Mouse (Mus musculus) cerebellum, adult 9-11 months (tissue): ENCODE results near the gene Majin.

Experiments
- DNase-seq: peaks from one replicate; pipeline ENCODE4 v3.0.0; 2022

The Majin gene

DNA sequence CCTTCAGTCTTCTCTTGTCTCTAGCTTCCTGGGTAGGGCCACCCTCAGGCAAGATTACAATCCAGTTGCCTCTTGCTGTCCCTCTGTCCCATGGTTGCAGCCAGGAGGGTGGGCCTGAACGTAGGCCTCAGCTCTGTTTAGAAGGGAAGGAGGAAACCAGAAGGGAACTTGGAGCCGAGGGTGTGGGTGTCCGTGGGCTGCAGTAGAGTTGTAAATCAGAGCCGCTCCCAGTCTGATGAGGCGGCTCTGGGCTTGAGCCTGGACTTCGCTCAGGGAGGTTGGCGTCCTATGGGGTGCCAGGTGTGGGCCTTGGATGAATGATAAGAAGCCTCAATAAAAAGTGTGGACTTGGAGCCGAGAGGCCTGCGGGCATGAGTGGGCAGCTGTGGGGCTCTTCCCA is 80.0 kb downstream of the Majin start:
- no peak for DNase-seq

DNA sequence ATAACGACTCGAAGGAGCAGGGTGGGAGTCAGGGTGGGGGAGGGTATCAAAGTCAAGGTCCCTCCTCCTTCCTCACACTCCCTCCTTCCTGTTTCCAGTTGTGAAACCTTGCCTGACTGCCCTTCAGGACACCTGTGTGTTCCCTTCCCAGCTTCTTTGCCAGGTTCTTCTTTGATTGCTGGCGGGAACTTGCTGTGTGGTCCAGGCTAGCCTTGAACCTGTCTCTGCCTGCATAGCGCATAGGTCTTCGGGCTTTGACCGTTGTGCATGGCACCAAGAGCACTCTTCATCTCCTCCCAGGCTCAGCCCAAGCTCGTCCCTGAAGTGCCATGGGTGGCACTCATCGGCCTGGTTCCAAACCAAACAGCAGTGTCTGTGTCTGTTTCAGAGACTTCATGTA is 80.8 kb downstream of the Majin start:
- DNase-seq: no peak

DNA sequence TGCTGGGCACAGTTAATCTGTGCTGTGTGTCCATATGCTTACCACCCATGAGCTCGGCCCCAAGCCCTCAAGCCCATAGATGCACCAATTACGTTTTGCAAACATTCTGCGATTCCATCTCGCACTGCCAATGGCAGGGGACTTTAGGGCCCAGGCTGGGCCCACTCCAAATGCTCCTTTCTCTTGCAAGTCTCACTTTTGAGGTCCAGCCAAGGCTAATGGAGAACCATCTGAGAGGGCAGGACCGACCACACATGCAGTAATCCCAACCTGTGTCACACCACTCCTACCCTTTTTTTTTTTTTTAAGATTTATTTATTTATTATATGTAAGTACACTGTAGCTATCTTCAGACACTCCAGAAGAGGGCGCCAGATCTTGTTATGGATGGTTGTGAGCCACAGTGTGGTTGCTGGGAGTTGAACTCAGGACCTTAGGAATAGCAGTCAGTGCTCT is 81.6 kb downstream of the Majin start:
- DNase-seq: peak; percentile 76

DNA sequence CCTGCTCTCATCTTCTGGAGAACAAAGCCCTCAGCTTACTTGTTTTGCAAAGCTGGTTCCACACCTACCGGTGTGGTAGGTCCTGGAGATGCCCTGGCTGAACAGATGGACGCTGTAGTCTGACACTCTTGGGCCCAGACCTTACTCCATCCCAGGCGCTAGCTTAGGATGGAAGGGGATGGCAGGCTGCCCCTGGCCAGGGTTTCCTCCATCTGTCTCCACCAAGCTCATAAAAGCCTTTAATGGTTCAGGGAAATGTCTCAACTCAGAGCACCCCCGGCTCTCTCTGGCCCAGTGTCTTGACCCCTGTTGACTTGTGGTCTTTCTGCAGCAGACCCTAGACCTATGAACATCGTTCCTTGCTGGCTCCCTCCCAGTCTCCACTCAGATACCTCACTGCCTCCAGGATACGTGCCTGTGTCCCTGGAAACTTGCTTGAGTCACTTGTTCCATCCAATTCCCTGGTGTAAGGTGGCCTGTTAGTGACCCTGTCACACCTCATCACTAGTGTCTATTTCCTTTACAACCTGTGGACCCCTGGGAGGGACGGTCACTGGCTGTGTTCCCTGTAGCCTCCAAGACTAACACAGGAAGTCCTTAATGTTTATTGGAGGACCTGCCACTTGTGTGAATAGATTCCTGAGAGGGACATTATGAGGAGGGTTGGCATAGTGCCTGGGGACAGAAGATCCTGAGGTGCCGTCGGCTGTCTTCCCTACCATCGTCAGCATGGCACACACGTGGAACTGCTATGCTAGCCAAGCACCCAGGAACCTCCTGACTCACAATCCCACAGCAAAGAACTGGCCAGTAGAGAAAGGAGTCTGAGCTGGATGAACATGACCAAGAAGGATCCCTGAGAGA is 83.3 kb downstream of the Majin start:
- DNase-seq: peak; percentile 97

DNA sequence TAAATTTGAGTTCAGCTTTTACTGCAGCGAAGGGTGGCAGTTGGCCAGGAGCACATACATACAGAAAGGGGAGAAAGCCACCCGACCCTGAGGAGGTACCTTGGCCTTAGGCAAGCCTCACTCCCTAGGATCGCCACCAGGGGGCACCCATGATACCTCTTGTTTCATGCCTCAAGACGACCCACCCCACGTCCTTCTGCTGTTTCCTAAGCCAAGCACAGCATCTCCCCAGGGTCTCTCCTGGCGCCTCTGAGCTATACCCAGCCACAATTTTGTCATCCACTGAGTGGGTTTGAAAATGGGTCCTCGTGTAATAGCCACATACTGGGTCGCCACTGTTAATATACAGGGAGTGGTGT is 84.0 kb downstream of the Majin start:
- DNase-seq: peak; percentile 90

DNA sequence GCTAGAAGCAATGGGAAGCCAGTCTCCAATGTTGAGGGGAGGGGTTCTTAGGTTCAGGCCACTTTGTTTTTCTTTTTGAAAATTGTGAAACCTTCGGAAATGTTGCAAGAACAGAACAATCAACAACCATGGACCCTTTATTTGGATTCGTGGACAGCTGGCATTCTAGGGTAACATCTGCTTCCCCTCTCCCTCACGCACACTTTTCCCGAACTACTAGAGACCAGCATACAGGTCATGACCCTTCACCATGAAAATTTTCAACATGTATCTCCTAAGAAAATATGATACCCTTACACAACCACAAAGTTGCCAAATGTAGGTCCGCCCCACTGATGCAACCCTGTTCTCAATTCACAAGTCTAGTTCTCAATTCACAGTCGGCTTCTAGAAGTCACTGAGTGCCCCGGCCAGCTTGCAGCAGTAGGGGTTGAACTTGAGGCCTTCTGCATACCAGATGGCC is 84.5 kb downstream of the Majin start:
- peak; percentile 50 for DNase-seq

DNA sequence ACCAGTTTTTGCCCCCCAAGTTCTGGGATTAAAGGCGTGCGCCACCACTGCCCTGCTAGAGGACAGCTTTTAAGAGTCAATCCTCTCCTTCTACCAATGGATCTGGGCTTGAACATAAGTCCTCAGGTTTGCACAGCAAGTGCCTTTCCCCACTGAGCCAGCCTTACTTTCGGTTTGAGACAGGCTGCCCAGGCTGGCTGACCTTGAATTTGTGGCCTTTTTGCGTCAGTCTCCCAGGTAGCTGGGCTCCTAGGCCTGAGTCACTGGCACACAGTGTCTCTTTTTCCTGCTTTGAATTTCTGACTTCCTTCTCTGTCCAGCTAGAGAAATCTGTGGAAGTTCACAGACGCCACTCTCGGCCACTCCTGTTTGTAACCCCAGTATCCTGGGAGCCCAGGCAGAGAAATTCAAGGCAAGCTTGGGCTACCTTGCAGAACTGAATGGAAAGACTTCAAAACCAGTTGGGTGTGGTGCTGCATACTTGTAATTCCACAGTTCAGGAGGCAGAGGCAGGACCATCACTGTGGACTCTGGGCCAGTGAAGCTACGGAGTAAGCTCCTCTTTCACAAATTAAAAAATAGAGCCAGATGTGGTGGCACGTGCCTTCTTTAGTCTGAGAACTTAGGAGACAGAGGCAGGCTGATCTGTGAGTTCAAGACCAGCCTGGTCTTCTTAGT is 85.7 kb downstream of the Majin start:
- DNase-seq: no peak

DNA sequence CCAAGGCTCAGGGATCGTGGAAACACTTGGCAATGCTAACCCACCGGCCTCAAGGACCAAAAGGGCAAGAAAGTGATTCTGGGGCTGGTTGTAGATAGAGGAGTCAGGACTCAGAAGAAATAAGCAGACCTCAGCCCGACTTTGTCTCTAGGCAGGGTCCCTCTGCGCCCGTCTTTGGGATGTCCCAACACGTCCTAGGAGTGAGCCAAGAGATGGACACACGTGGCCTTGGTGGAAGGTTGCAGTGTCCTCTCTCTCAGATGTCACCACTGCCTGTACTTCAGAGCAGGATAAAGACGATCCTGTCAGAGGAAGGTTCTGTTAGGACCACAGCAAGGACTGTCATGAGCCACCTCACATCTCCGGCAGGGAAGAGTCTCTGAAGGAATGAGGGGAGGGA is 86.5 kb downstream of the Majin start:
- no peak for DNase-seq

DNA sequence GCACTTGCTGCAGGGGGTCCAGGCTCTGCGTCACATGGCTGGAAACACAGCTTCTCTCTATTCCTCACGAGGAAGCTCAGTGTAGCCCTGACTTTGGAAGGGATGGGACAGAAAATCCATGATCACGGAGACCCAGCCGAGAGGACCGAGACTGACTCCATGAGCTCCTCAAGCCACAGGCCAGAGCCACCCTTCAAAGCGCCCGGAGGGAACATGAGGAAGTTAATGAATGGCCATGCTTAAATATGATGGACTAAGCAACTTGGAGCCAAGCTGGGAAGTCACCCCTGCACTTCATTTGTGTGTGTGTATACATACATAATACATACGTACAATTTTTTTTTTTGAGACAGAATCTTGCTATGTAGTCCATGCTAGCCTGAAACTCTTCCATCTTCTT is 87.0 kb downstream of the Majin start:
- no peak for DNase-seq

DNA sequence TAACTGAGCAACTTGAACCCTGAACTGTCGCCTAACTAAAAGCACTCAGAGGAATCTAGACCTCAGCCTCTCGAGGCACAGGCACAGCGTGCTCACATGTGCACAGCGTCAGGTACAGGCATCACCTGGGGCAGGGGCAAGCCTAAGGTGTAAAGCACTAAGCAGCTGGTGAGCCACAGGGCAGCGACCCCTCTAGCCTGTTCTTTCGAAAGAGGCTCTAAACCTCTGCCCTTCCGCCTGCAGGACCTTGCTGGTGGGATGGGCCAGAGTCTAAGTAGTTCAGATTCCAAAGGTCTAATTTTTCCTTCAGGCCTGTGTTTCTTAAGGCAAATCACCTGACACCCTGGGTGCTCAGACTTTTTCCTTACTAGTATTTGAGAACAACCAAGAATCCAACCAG is 87.9 kb downstream of the Majin start:
- DNase-seq: no peak

DNA sequence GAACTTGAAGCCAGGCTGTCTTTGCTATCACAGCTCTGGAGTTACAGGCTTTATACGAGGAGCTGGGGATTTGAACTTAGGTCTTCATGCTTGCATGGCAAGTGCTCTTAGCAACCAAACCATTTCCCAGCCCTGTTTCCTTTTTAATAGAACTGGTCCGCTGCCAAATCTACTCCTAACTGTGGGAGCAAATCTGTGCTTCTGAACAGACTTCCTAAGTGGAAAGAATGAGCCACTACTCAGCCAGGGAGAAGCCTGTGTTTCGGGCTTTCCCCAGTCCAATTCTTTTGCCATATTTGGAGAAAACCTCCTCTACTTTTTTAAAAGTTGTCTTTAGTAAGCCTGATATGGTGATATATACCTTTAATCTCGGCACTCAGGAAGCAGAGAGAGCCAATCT is 88.5 kb downstream of the Majin start:
- no peak for DNase-seq

DNA sequence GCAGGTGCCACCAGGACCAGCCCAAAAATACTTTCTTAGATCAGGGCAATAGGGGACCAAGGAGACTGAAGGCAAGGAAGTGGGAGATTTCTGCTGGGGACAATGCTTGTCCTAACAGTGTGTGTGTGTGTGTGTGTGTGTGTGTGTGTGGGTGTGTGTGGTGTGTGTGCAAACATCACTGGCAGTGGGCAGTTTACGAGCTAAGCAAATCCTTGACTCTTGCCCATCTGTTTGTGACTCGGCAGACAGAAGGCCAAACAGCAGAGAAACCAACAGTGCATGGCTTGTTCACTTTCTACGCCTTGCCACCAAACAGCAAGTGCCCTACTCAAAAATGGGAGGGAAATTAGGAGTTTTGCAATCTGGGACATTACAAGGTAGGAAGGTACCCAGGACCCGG is 89.4 kb downstream of the Majin start:
- peak; percentile 56 for DNase-seq
